24 mouse cellular contexts compared by ENCODE assay signal in the genomic region with DNA sequence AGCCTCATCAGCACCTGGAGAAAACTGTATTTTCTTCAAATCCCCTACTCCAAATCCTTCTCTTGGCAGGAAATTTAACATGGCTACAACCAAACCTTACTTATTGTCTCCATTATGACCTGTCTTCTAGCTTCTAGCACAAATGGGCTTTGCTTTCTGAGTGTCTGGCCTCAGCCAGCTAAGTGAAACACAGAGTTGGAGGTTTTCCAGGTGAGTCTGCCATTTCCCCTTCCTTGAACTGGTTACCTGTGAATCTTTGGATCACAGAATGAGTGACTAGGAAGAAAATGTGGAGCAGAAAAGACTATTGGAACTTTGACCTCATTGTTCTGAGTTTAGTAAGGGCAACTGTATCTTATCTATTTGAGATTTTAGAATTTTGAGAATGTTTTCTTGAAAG. TPM values are rescaled to one million over a fixed set of nuclear protein-coding genes. Genes with fewer than 3 reads are reported as not detected.
DNase-seq lines count a peak whose midpoint lies in the region; ATAC-seq lines count a peak whose summit lies in the region.
"Had no signal": no experiment of that assay in that cellular context is flagged by ENCODE, and none has a peak within 500 bp of the region (broad histone marks: within the 10 kb centered on the region; RNA-seq: fewer than 3 reads in every experiment).

A gene (plus strand): TSS at position 73 of the 400 bp plus-strand sequence.

- no peak within 1 kb of the TSS for H3K9ac ChIP-seq in kidney, embryonic 15.5 days
- H3K9ac ChIP-seq: embryonic facial prominence, embryonic 12.5 days; forebrain, embryonic 12.5 days had no signal

- no peak for ATAC-seq in kidney, embryonic 15.5 days (replicated peaks; ENCODE audit: low FRiP score)
- ATAC-seq: forebrain, embryonic 14.5 days; forebrain, embryonic 16.5 days had no signal

- H3K4me1 ChIP-seq in kidney, embryonic 15.5 days = no peaks in the 10 kb centered on the region
- H3K4me1 ChIP-seq: embryonic facial prominence, embryonic 12.5 days; forebrain, embryonic 10.5 days; forebrain, embryonic 12.5 days had no signal

- no peaks in the 10 kb centered on the region for H3K27me3 ChIP-seq in kidney, embryonic 15.5 days
- H3K27me3 ChIP-seq: embryonic facial prominence, embryonic 12.5 days; forebrain, embryonic 12.5 days had no signal

- no peaks in the 10 kb centered on the region for H3K9me3 ChIP-seq in kidney, embryonic 15.5 days (replicated peaks)
- H3K9me3 ChIP-seq: embryonic facial prominence, embryonic 12.5 days; forebrain, embryonic 10.5 days; forebrain, embryonic 12.5 days had no signal

- H3K27ac ChIP-seq in kidney, embryonic 15.5 days = no peak within 1 kb of the TSS
- H3K27ac ChIP-seq: embryonic facial prominence, embryonic 12.5 days; forebrain, embryonic 10.5 days; forebrain, embryonic 12.5 days had no signal

- H3K4me3 ChIP-seq in kidney, embryonic 15.5 days (replicated peaks) = no peak within 1 kb of the TSS
- H3K4me3 ChIP-seq: embryonic facial prominence, embryonic 12.5 days; erythroblast, embryonic 14.5 days; forebrain, embryonic 10.5 days; forebrain, embryonic 12.5 days had no signal

- H3K4me2 ChIP-seq in kidney, embryonic 15.5 days = no peak within 1 kb of the TSS
- H3K4me2 ChIP-seq: embryonic facial prominence, embryonic 12.5 days; forebrain, embryonic 12.5 days had no signal

- H3K36me3 ChIP-seq in kidney, embryonic 15.5 days = no peaks in the 10 kb centered on the region
- H3K36me3 ChIP-seq: embryonic facial prominence, embryonic 12.5 days; forebrain, embryonic 10.5 days; forebrain, embryonic 12.5 days had no signal

- peak; percentile 9 for DNase-seq in kidney, adult 11 months
- no peak for DNase-seq in kidney, adult 18-20 months
- peak; percentile 19 to 30 for DNase-seq in kidney, adult 8-10 months
- DNase-seq in kidney, postnatal 10 days = no peak
- DNase-seq in kidney, postnatal 36 days = peak; percentile 31 to 37
- DNase-seq: adrenal gland, adult 2 months; adrenal gland, postnatal 10 days; adrenal gland, postnatal 25 days; cerebellum, adult 11 months; cerebellum, adult 18-20 months; cerebellum, adult 8-10 months; cerebellum, adult 9-11 months; cerebellum, postnatal 14 days; cerebellum, postnatal 36 days; embryo, embryonic 11 days had no signal

RNA-seq across cellular contexts. Expression of the gene that starts here (rescaled TPM):
- not detected in 2 replicates for polyA plus RNA-seq in kidney, embryonic 15.5 days (2015; fragmentation: Nextera tagmentation; extraction: Ambion mirVana)
- polyA plus RNA-seq: adrenal gland, adult 2 months; brain, embryonic 14.5 days; C2C12; embryonic facial prominence, embryonic 12.5 days; erythroblast, embryonic 14.5 days; forebrain, embryonic 10.5 days; forebrain, embryonic 12.5 days; forebrain, embryonic 14.5 days; forebrain, embryonic 16.5 days had no signal

Comparison
In these comparisons a context has a peak if more than half of its experiments do, and no peak if none do; other contexts are left out.
1. DNase-seq: peak in kidney, adult 11 months (single experiment), kidney, adult 8-10 months (2 of 2) and kidney, postnatal 36 days (2 of 2); none in kidney, adult 18-20 months (single experiment) and kidney, postnatal 10 days (single experiment).